Mouse (Mus musculus): Measurements from ENCODE around the gene Zranb1. TPM values are rescaled to one million over a fixed set of nuclear protein-coding genes. Genes with fewer than 3 reads are reported as not detected.
A peak's percentile ranks its signal among the peaks of the same experiment; 100 is the strongest.

Zranb1 gene
- total RNA-seq (2021), result 10 to 100 TPM; 38.4 to 41.6 TPM

- DNase-seq (ENCODE audit: extremely low spot score in 1 of 2, low spot score in 1 of 2), result peak; percentile 96 to 97
Observed at GRCm38 (mm10) chr7:132930850-132931559, at the start of gene Zranb1. Gene Zranb1, plus strand, starts transcription at chr7:132931142.

GRCm38 (mm10) chr7:132882343-132882742 is 48.6 kb upstream of the Zranb1 start:
- DNase-seq (ENCODE audit: extremely low spot score in 1 of 2, low spot score in 1 of 2), result no peak

- peak in 1 of 2 experiments; percentile 19 for DNase-seq (ENCODE audit: extremely low spot score in 1 of 2, low spot score in 1 of 2)
Observed at GRCm38 (mm10) chr7:132884031-132884430, 46.9 kb upstream of the Zranb1 start.

GRCm38 (mm10) chr7:132887019-132887804 is 43.7 kb upstream of the Zranb1 start:
- no peak for DNase-seq (ENCODE audit: extremely low spot score in 1 of 2, low spot score in 1 of 2)

GRCm38 (mm10) chr7:132888052-132888451 is 42.9 kb upstream of the Zranb1 start:
- DNase-seq (ENCODE audit: extremely low spot score in 1 of 2, low spot score in 1 of 2), result no peak

- DNase-seq (ENCODE audit: extremely low spot score in 1 of 2, low spot score in 1 of 2), result no peak
Observed at GRCm38 (mm10) chr7:132888518-132889249, 42.3 kb upstream of the Zranb1 start.

GRCm38 (mm10) chr7:132889691-132890090 is 41.3 kb upstream of the Zranb1 start:
- no peak for DNase-seq (ENCODE audit: extremely low spot score in 1 of 2, low spot score in 1 of 2)

- no peak for DNase-seq (ENCODE audit: extremely low spot score in 1 of 2, low spot score in 1 of 2)
Observed at GRCm38 (mm10) chr7:132890201-132890600, 40.7 kb upstream of the Zranb1 start.

- DNase-seq (ENCODE audit: extremely low spot score in 1 of 2, low spot score in 1 of 2), result no peak
Observed at GRCm38 (mm10) chr7:132891561-132892310, 39.2 kb upstream of the Zranb1 start.

GRCm38 (mm10) chr7:132892311-132892661 is 38.7 kb upstream of the Zranb1 start:
- no peak for DNase-seq (ENCODE audit: extremely low spot score in 1 of 2, low spot score in 1 of 2)

- no peak for DNase-seq (ENCODE audit: extremely low spot score in 1 of 2, low spot score in 1 of 2)
Observed at GRCm38 (mm10) chr7:132892806-132893205, 38.1 kb upstream of the Zranb1 start.

GRCm38 (mm10) chr7:132893336-132893735 is 37.6 kb upstream of the Zranb1 start:
- no peak for DNase-seq (ENCODE audit: extremely low spot score in 1 of 2, low spot score in 1 of 2)

GRCm38 (mm10) chr7:132894841-132895555 is 35.9 kb upstream of the Zranb1 start:
- no peak for DNase-seq (ENCODE audit: extremely low spot score in 1 of 2, low spot score in 1 of 2)

GRCm38 (mm10) chr7:132896206-132896815 is 34.6 kb upstream of the Zranb1 start:
- DNase-seq (ENCODE audit: extremely low spot score in 1 of 2, low spot score in 1 of 2), result no peak

GRCm38 (mm10) chr7:132897258-132897657 is 33.7 kb upstream of the Zranb1 start:
- no peak for DNase-seq (ENCODE audit: extremely low spot score in 1 of 2, low spot score in 1 of 2)

- no peak for DNase-seq (ENCODE audit: extremely low spot score in 1 of 2, low spot score in 1 of 2)
Observed at GRCm38 (mm10) chr7:132898234-132898633, 32.7 kb upstream of the Zranb1 start.

- DNase-seq (ENCODE audit: extremely low spot score in 1 of 2, low spot score in 1 of 2), result no peak
Observed at GRCm38 (mm10) chr7:132900826-132901531, 30.0 kb upstream of the Zranb1 start.

GRCm38 (mm10) chr7:132903796-132904195 is 27.1 kb upstream of the Zranb1 start:
- DNase-seq (ENCODE audit: extremely low spot score in 1 of 2, low spot score in 1 of 2), result no peak

- no peak for DNase-seq (ENCODE audit: extremely low spot score in 1 of 2, low spot score in 1 of 2)
Observed at GRCm38 (mm10) chr7:132921971-132922370, 9.0 kb upstream of the Zranb1 start.

Data from layer of hippocampus, postnatal 25 days (tissue).